32 mouse cellular contexts compared by ENCODE assay signal in the genomic region with DNA sequence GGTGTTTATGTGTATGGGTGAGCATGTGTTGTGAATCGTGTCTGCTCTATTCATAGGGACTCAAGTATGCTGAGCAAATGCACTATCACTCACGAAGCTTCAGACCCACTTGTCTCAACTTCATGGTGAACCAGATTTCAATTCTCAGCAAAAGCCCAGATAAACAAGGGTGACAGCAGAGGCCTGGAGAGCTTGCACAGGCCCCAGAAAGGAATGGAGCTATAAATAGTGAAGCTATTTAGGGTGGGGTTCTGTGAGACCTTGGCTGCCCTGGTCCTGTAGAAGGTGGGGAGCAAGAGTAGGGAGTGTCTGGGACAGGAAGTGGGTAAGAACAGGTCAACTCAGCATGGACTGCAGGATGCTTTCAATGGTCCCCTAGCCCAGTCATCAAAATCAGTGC. TPM values are rescaled to one million over a fixed set of nuclear protein-coding genes. Genes with fewer than 3 reads are reported as not detected.
DNase-seq lines count a peak whose midpoint lies in the region; ATAC-seq and TF ChIP-seq lines count a peak whose summit lies in the region.
"Had no signal": no experiment of that assay in that cellular context is flagged by ENCODE, and none has a peak within 500 bp of the region (broad histone marks: within the 10 kb centered on the region; RNA-seq: fewer than 3 reads in every experiment).

No protein-coding gene starts in this region.

- 29% methylated on average over 2 of the region's 2 CpGs for WGBS in heart, embryonic 12.5 days
- WGBS in stomach, postnatal 0 days, result 36% methylated on average over 2 of the region's 2 CpGs
- WGBS in forebrain, embryonic 13.5 days, result 77% methylated on average over 2 of the region's 2 CpGs

- TF ChIP-seq EP300 in stomach, postnatal 0 days (optimal IDR thresholded peaks at IDR 0.05), result no peak

- no peak overlapping the region for H3K4me3 ChIP-seq in heart, embryonic 12.5 days
- H3K4me3 ChIP-seq in stomach, postnatal 0 days (ENCODE audit: low read depth, low read length), result no peak overlapping the region
- no peak overlapping the region for H3K4me3 ChIP-seq in forebrain, embryonic 13.5 days
- H3K4me3 ChIP-seq: embryonic facial prominence, embryonic 10.5 days; hindbrain, embryonic 10.5 days; left cerebral cortex, adult 2 months; liver, embryonic 15.5 days; neural tube, embryonic 13.5 days had no signal

- H3K36me3 ChIP-seq in heart, embryonic 12.5 days, result peaks cover 54% of the 10 kb centered on the region
- H3K36me3 ChIP-seq in stomach, postnatal 0 days (ENCODE audit: control insufficient read depth, insufficient read depth, low read length), result no peaks in the 10 kb centered on the region
- no peaks in the 10 kb centered on the region for H3K36me3 ChIP-seq in forebrain, embryonic 13.5 days (ENCODE audit: poor library complexity, severe bottlenecking)
- H3K36me3 ChIP-seq: embryonic facial prominence, embryonic 10.5 days; hindbrain, embryonic 10.5 days; liver, embryonic 15.5 days; neural tube, embryonic 13.5 days had no signal

- no peaks in the 10 kb centered on the region for H3K9me3 ChIP-seq in heart, embryonic 12.5 days (replicated peaks)
- no peaks in the 10 kb centered on the region for H3K9me3 ChIP-seq in stomach, postnatal 0 days (ENCODE audit: control insufficient read depth, low read length)
- H3K9me3 ChIP-seq in forebrain, embryonic 13.5 days (replicated peaks), result no peaks in the 10 kb centered on the region
- H3K9me3 ChIP-seq: embryonic facial prominence, embryonic 10.5 days; hindbrain, embryonic 10.5 days; liver, embryonic 15.5 days; neural tube, embryonic 13.5 days had no signal

- H3K27ac ChIP-seq in heart, embryonic 12.5 days (ENCODE audit: poor library complexity, severe bottlenecking), result peak overlapping the region; percentile 97
- peak overlapping the region; percentile 78 for H3K27ac ChIP-seq in stomach, postnatal 0 days (replicated peaks)
- no peak overlapping the region for H3K27ac ChIP-seq in forebrain, embryonic 13.5 days
- H3K27ac ChIP-seq: embryonic facial prominence, embryonic 10.5 days; hindbrain, embryonic 10.5 days; kidney, postnatal 0 days; left cerebral cortex, adult 2 months; liver, embryonic 15.5 days; neural tube, embryonic 13.5 days had no signal

- peak overlapping the region; percentile 31; the same call in 1 of the 2 replicates for H3K4me2 ChIP-seq in heart, embryonic 12.5 days
- H3K4me2 ChIP-seq in stomach, postnatal 0 days (replicated peaks; ENCODE audit: low read depth), result no peak overlapping the region
- no peak overlapping the region for H3K4me2 ChIP-seq in forebrain, embryonic 13.5 days
- H3K4me2 ChIP-seq: liver, embryonic 15.5 days; neural tube, embryonic 13.5 days had no signal

- ATAC-seq in heart, embryonic 12.5 days (ENCODE audit: insufficient number of reproducible peaks, low FRiP score), result peak; percentile 46
- ATAC-seq in stomach, postnatal 0 days (ENCODE audit: low FRiP score, low TSS enrichment), result no peak
- ATAC-seq in forebrain, embryonic 13.5 days, result no peak
- ATAC-seq: forebrain, postnatal 0 days; hindbrain, embryonic 16.5 days had no signal

- peak; percentile 62 to 63 for DNase-seq in heart, adult 9 months (ENCODE audit: low spot score in 2 of 2)
- DNase-seq in heart, postnatal 25 days (ENCODE audit: low spot score), result no peak
- DNase-seq in heart, postnatal 10 days, result peak; percentile 62 to 69
- DNase-seq in stomach, postnatal 0 days (ENCODE audit: low spot score), result no peak
- no peak for DNase-seq in c-Kit-positive CD71-positive TER-119-positive erythroid progenitor cells, embryonic 14.5 days (ENCODE audit: low spot score)
- DNase-seq: adrenal gland, postnatal 25 days; cerebellum, adult 11 months; cerebellum, postnatal 10 days; forebrain, postnatal 0 days; gastrocnemius, postnatal 36 days; kidney, adult 2 months; lung, postnatal 4 days; midbrain, embryonic 14.5 days; right cerebral cortex, postnatal 4 days; thymus, postnatal 14 days had no signal

- no peak for TF ChIP-seq CTCF in stomach, postnatal 0 days (IDR thresholded peaks at IDR 0.05; ENCODE audit: low read depth)

- no peaks in the 10 kb centered on the region for H3K27me3 ChIP-seq in heart, embryonic 12.5 days (replicated peaks)
- H3K27me3 ChIP-seq in stomach, postnatal 0 days (ENCODE audit: control insufficient read depth, insufficient read depth, low read length), result no peaks in the 10 kb centered on the region
- H3K27me3 ChIP-seq in forebrain, embryonic 13.5 days, result 0 out of 2 replicates have a peak, but pooled peaks cover 11% of the 10 kb centered on the region

- H3K9ac ChIP-seq in heart, embryonic 12.5 days, result no peak overlapping the region
- no peak overlapping the region for H3K9ac ChIP-seq in stomach, postnatal 0 days (ENCODE audit: low read length)
- no peak overlapping the region for H3K9ac ChIP-seq in forebrain, embryonic 13.5 days
- H3K9ac ChIP-seq: forebrain, postnatal 0 days; liver, embryonic 15.5 days; neural tube, embryonic 13.5 days had no signal

- intact Hi-C loops in heart, postnatal 25 days (cut with DNase I), result loop anchor here (2.0 kb wide), 1 partner anchor 40 kb away; no protein-coding TSS in a partner anchor
- intact Hi-C loops in heart, postnatal 10 days (cut with DNase I), result no loop called here

- peaks cover 61% of the 10 kb centered on the region for H3K4me1 ChIP-seq in heart, embryonic 12.5 days (replicated peaks)
- H3K4me1 ChIP-seq in stomach, postnatal 0 days (replicated peaks; ENCODE audit: control insufficient read depth, insufficient read depth), result peaks cover 9% of the 10 kb centered on the region
- peaks cover 8% of the 10 kb centered on the region for H3K4me1 ChIP-seq in forebrain, embryonic 13.5 days

RNA-seq across cellular contexts. Expression of gene 9230112D13Rik, which starts 21.9 kb away (rescaled TPM):
- total RNA-seq in heart, postnatal 25 days (2021), result not detected
- not detected in 2 replicates for polyA plus RNA-seq in heart, embryonic 12.5 days (2016; fragmentation: Nextera tagmentation; extraction: Ambion mirVana)
- total RNA-seq in heart, postnatal 10 days (2021), result not detected
- not detected in 2 replicates for polyA plus RNA-seq in stomach, postnatal 0 days (2015; fragmentation: Nextera tagmentation; extraction: Ambion mirVana)
- not detected in 2 replicates for polyA plus RNA-seq in forebrain, embryonic 13.5 days (2015; fragmentation: Nextera tagmentation; extraction: Ambion mirVana)
- total RNA-seq: adrenal gland, postnatal 25 days; ES-E14; forebrain, postnatal 0 days; gastrocnemius, postnatal 36 days; layer of hippocampus, postnatal 10 days; left cerebral cortex, adult 2 months; left cerebral cortex, postnatal 36 days; megakaryocyte-erythroid progenitor cell, adult 5-6 weeks had no signal
- polyA plus RNA-seq: cortical plate, adult 2 months; embryonic facial prominence, embryonic 10.5 days; forebrain, postnatal 0 days; hindbrain, embryonic 10.5 days; hindbrain, embryonic 16.5 days; kidney, adult 2 months; kidney, postnatal 0 days; large intestine, adult 2 months; limb, embryonic 14.5 days; liver, embryonic 15.5 days; lung, embryonic 16.5 days; midbrain, embryonic 14.5 days; neural tube, embryonic 13.5 days had no signal

RNA-seq across cellular contexts. Expression of gene Bmpr1a, which starts 41.4 kb away (rescaled TPM):
- total RNA-seq in heart, postnatal 25 days (2021), result 10 to 100 TPM; 71.8 to 77.5 TPM
- 53.9 and 58.0 TPM in 2 replicates for polyA plus RNA-seq in heart, embryonic 12.5 days (2016; fragmentation: Nextera tagmentation; extraction: Ambion mirVana)
- total RNA-seq in heart, postnatal 10 days (2021), result 100 to 1,000 TPM in 1 of 2 experiments, 10 to 100 TPM in 1; 83.2 to 115 TPM
- 27.0 and 29.0 TPM in 2 replicates for polyA plus RNA-seq in stomach, postnatal 0 days (2015; fragmentation: Nextera tagmentation; extraction: Ambion mirVana)
- 24.9 and 25.5 TPM in 2 replicates for polyA plus RNA-seq in forebrain, embryonic 13.5 days (2015; fragmentation: Nextera tagmentation; extraction: Ambion mirVana)
- total RNA-seq: megakaryocyte-erythroid progenitor cell, adult 5-6 weeks had no signal

RNA-seq across cellular contexts. Expression of gene Ldb3, which starts 43.9 kb away (rescaled TPM):
- 1,000 to 10,000 TPM; 1,007 to 1,096 TPM for total RNA-seq in heart, postnatal 25 days (2021)
- polyA plus RNA-seq in heart, embryonic 12.5 days (2016; fragmentation: Nextera tagmentation; extraction: Ambion mirVana), result 226 and 239 TPM in 2 replicates
- 100 to 1,000 TPM; 879 to 920 TPM for total RNA-seq in heart, postnatal 10 days (2021)
- polyA plus RNA-seq in stomach, postnatal 0 days (2015; fragmentation: Nextera tagmentation; extraction: Ambion mirVana), result 1.6 and 1.7 TPM in 2 replicates
- 0.32 and 0.34 TPM in 2 replicates for polyA plus RNA-seq in forebrain, embryonic 13.5 days (2015; fragmentation: Nextera tagmentation; extraction: Ambion mirVana)
- total RNA-seq: megakaryocyte-erythroid progenitor cell, adult 5-6 weeks had no signal
- polyA plus RNA-seq: embryonic facial prominence, embryonic 10.5 days had no signal

RNA-seq across cellular contexts. Expression of gene Opn4, which starts 55.4 kb away (rescaled TPM):
- total RNA-seq in heart, postnatal 25 days (2021), result 1 to 10 TPM; 2.6 to 2.9 TPM
- 4.3 and 4.9 TPM in 2 replicates for polyA plus RNA-seq in heart, embryonic 12.5 days (2016; fragmentation: Nextera tagmentation; extraction: Ambion mirVana)
- total RNA-seq in heart, postnatal 10 days (2021), result 1 to 10 TPM; 2.0 to 2.3 TPM
- polyA plus RNA-seq in stomach, postnatal 0 days (2015; fragmentation: Nextera tagmentation; extraction: Ambion mirVana), result not detected in 2 replicates
- 0.16 TPM in 1 of 2 replicates, not detected in the other for polyA plus RNA-seq in forebrain, embryonic 13.5 days (2015; fragmentation: Nextera tagmentation; extraction: Ambion mirVana)
- total RNA-seq: adrenal gland, postnatal 25 days; gastrocnemius, postnatal 36 days; layer of hippocampus, postnatal 10 days; left cerebral cortex, adult 2 months; left cerebral cortex, postnatal 36 days; megakaryocyte-erythroid progenitor cell, adult 5-6 weeks had no signal
- polyA plus RNA-seq: cortical plate, adult 2 months; hindbrain, embryonic 10.5 days; hindbrain, embryonic 16.5 days; kidney, adult 2 months; liver, embryonic 15.5 days; midbrain, embryonic 14.5 days; neural tube, embryonic 13.5 days had no signal

Comparison
In these comparisons a context has a peak if more than half of its experiments do, and no peak if none do; other contexts are left out.
1. DNase-seq: peak in heart, adult 9 months (2 of 2) and heart, postnatal 10 days (2 of 2); none in heart, postnatal 25 days (single experiment), stomach, postnatal 0 days (single experiment) and c-Kit-positive CD71-positive TER-119-positive erythroid progenitor cells, embryonic 14.5 days (single experiment).
2. RNA of gene Ldb3, which starts 43.9 kb away (polyA plus RNA-seq): 226 to 239 TPM in heart, embryonic 12.5 days; 1.6 to 1.7 TPM in stomach, postnatal 0 days and 0.32 to 0.34 TPM in forebrain, embryonic 13.5 days; every median in the first group is over 10 times any median in the second.